Mouse (Mus musculus) heart, postnatal 0 days (tissue): ENCODE measurements at regions not wholly inside any gene's neighbourhood (a gene's known extent, or its start where the extent isn't known, plus 50 kb on each side); places are given as distances from the start of the nearest gene placed in this dataset.

Experiments
- ATAC-seq: fragments of 200-750 bp; cut with Nextera tagmentation; 2 replicates; pipeline ENCODE4 v1.8.0; 2017; ENCODE audit warnings: low read depth, moderate number of reproducible peaks, moderate library complexity; ENCODE audit not compliant: insufficient read depth
- DNase-seq: peaks from one replicate; pipeline ENCODE4 v3.0.0-alpha.2; 2016; ENCODE audit warnings: low spot score
- H3K27ac ChIP-seq: fragments of 300-500 bp; sonication (generic); 2 replicates; pipeline ENCODE4 v1.5.1; 2014; ENCODE audit warnings: low read depth, mild to moderate bottlenecking
- H3K27me3 ChIP-seq: fragments of 300-500 bp; sonication (generic); 2 replicates; pipeline ENCODE4 v1.6.1; 2014; ENCODE audit warnings: low read length, mixed read lengths; ENCODE audit not compliant: control insufficient read depth, insufficient read depth
- H3K36me3 ChIP-seq: fragments of 300-500 bp; sonication (generic); replicated peaks from 2 replicates; pipeline ENCODE4 v1.6.1; 2014; ENCODE audit warnings: low read length, mixed read lengths; ENCODE audit not compliant: control insufficient read depth, insufficient read depth
- H3K4me1 ChIP-seq: fragments of 300-500 bp; sonication (generic); 2 replicates; pipeline ENCODE4 v1.6.1; 2014; ENCODE audit warnings: antibody characterized with exemption; ENCODE audit not compliant: control insufficient read depth, insufficient read depth
- H3K4me2 ChIP-seq: fragments of 300-500 bp; sonication (generic); 2 replicates; pipeline ENCODE4 v1.6.1; 2014; ENCODE audit warnings: low read depth, mild to moderate bottlenecking, low read length, moderate library complexity
- H3K4me3 ChIP-seq: fragments of 300-500 bp; sonication (generic); 2 replicates; pipeline ENCODE4 v1.5.1; 2014; ENCODE audit warnings: low read depth, low read length
- H3K9ac ChIP-seq: fragments of 300-500 bp; sonication (generic); replicated peaks from 2 replicates; pipeline ENCODE4 v1.6.1; 2014; ENCODE audit warnings: low read depth, low read length, mixed read lengths
- H3K9me3 ChIP-seq: fragments of 300-500 bp; sonication (generic); replicated peaks from 2 replicates; pipeline ENCODE4 v1.6.1; 2016; ENCODE audit warnings: low read length; ENCODE audit not compliant: control insufficient read depth
- CTCF ChIP-seq: IDR thresholded peaks from 2 replicates; pipeline ENCODE4 v1.5.1; 2016; ENCODE audit warnings: antibody characterized with exemption, control low read depth, low read depth
- EP300 ChIP-seq: IDR thresholded peaks from 2 replicates; pipeline ENCODE4 v1.6.1; 2016; ENCODE audit warnings: antibody characterized with exemption, low read depth
- WGBS: fragments of 180-500 bp; shearing (Covaris S2); extraction: QIAGEN DNeasy Blood & Tissue Kit; methylation state at CpG from one replicate; pipeline ENCODE4 v1.1.7; 2014; 5-methylcytosine and 5-hydroxymethylcytosine counted together

- Histone ChIP-seq H3K4me3 (no peak overlapping the region), H3K27ac (no peak overlapping the region), H3K27me3 (no peaks in the 10 kb centered on the region), H3K9me3 (no peaks in the 10 kb centered on the region), H3K36me3 (no peaks in the 10 kb centered on the region), H3K4me1 (no peaks in the 10 kb centered on the region), H3K9ac (no peak overlapping the region), H3K4me2 (no peak overlapping the region)
- 81% methylated on average over 7 of the region's 7 CpGs for WGBS
- ATAC-seq (no peak), DNase-seq (no peak)
- no peak for TF ChIP-seq EP300
- TF ChIP-seq CTCF: no peak
These were observed 265.8 kb downstream of the Ccdc91 start for GRCm38 (mm10) chr6:147741446-147741845.

GRCm38 (mm10) chr6:147744081-147744480 lies 268.5 kb downstream of the Ccdc91 start:
- WGBS: 41% methylated on average over 3 of the region's 3 CpGs
- TF ChIP-seq EP300 (no peak), CTCF (no peak)
- Histone ChIP-seq H3K4me3 (no peak overlapping the region), H3K9me3 (no peaks in the 10 kb centered on the region), H3K4me1 (no peaks in the 10 kb centered on the region), H3K9ac (no peak overlapping the region), H3K27ac (no peak overlapping the region), H3K4me2 (no peak overlapping the region), H3K36me3 (no peaks in the 10 kb centered on the region), H3K27me3 (no peaks in the 10 kb centered on the region)
- DNase-seq (no peak), ATAC-seq (no peak)

GRCm38 (mm10) chr6:147745690-147746089 lies 270.1 kb downstream of the Ccdc91 start:
- WGBS: 71% methylated on average over 2 of the region's 2 CpGs
- Histone ChIP-seq H3K36me3 (no peaks in the 10 kb centered on the region), H3K27me3 (no peaks in the 10 kb centered on the region), H3K27ac (no peak overlapping the region), H3K9ac (no peak overlapping the region), H3K4me2 (no peak overlapping the region), H3K9me3 (no peaks in the 10 kb centered on the region), H3K4me3 (no peak overlapping the region), H3K4me1 (no peaks in the 10 kb centered on the region)
- DNase-seq: no peak
- TF ChIP-seq EP300: no peak
- TF ChIP-seq CTCF: no peak
- no peak for ATAC-seq

GRCm38 (mm10) chr6:147747945-147748344 lies 272.3 kb downstream of the Ccdc91 start:
- no peak overlapping the region for H3K27ac ChIP-seq
- no peaks in the 10 kb centered on the region for H3K36me3 ChIP-seq
- no peaks in the 10 kb centered on the region for H3K9me3 ChIP-seq
- TF ChIP-seq EP300 (no peak), CTCF (no peak; the same call in 1 of the 2 replicates)
- DNase-seq: no peak
- no peaks in the 10 kb centered on the region for H3K4me1 ChIP-seq
- H3K9ac ChIP-seq: no peak overlapping the region
- ATAC-seq: no peak
- no peaks in the 10 kb centered on the region for H3K27me3 ChIP-seq
- no peak overlapping the region for H3K4me3 ChIP-seq
- no peak overlapping the region for H3K4me2 ChIP-seq

GRCm38 (mm10) chr6:147752301-147752700 lies 276.7 kb downstream of the Ccdc91 start:
- Histone ChIP-seq H3K27me3 (no peaks in the 10 kb centered on the region), H3K9me3 (no peaks in the 10 kb centered on the region), H3K27ac (peak overlapping the region; percentile 70), H3K4me2 (no peak overlapping the region), H3K36me3 (no peaks in the 10 kb centered on the region), H3K9ac (no peak overlapping the region), H3K4me1 (no peaks in the 10 kb centered on the region), H3K4me3 (no peak overlapping the region)
- DNase-seq: peak; percentile 55
- 23% methylated on average over 2 of the region's 2 CpGs for WGBS
- TF ChIP-seq EP300: 0 out of 2 replicates have a peak, but pooled peaks have one; percentile 26
- no peak for TF ChIP-seq CTCF
- peak; percentile 88 for ATAC-seq

GRCm38 (mm10) chr6:147753828-147754227 lies 278.2 kb downstream of the Ccdc91 start:
- no peak for TF ChIP-seq EP300
- no peak for TF ChIP-seq CTCF
- Histone ChIP-seq H3K9ac (no peak overlapping the region), H3K27ac (no peak overlapping the region), H3K27me3 (no peaks in the 10 kb centered on the region), H3K4me1 (no peaks in the 10 kb centered on the region), H3K4me3 (no peak overlapping the region), H3K9me3 (no peaks in the 10 kb centered on the region), H3K4me2 (no peak overlapping the region), H3K36me3 (no peaks in the 10 kb centered on the region)
- 85% methylated on average over 2 of the region's 2 CpGs for WGBS
- no peak for DNase-seq
- no peak for ATAC-seq
